17 mouse cellular contexts compared by ENCODE assay signal in the genomic region with DNA sequence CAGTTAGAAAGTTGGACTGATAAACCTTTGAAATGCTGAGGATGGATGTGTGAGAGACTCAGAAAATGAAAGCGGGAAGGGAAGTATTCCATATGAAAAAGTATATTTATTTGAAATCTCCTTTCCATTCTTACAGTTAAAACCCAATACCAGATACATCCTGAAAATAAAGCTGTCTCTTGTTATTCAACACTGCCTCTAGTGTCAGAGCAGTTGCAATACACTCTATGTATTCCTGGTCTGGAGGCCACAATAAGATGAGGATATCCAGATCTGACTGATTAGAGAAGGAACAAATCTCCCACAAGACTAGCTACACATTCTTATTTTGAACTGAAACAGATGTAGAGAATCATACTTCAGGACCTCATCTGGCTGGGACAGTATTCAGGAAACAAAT.
DNase-seq lines count a peak whose midpoint lies in the region; ATAC-seq and TF ChIP-seq lines count a peak whose summit lies in the region.
"Had no signal": no experiment of that assay in that cellular context is flagged by ENCODE, and none has a peak within 500 bp of the region (broad histone marks: within the 10 kb centered on the region; RNA-seq: fewer than 3 reads in every experiment).

No protein-coding gene starts in this region.

- TF ChIP-seq RAD21 in CH12.LX (IDR thresholded peaks at IDR 0.05; ENCODE audit: low read depth, low read length): peak; percentile 54

- H3K4me2 ChIP-seq in forebrain, postnatal 0 days (ENCODE audit: low read depth): no peak overlapping the region
- no peak overlapping the region for H3K4me2 ChIP-seq in forebrain, embryonic 16.5 days (ENCODE audit: low read length)
- no peak overlapping the region for H3K4me2 ChIP-seq in liver, embryonic 11.5 days
- no peak overlapping the region for H3K4me2 ChIP-seq in CH12.LX (ENCODE audit: insufficient read depth, low read depth, poor library complexity, severe bottlenecking)
- H3K4me2 ChIP-seq: heart, embryonic 12.5 days; hindbrain, embryonic 14.5 days; liver, embryonic 13.5 days had no signal

- peak; percentile 50 for TF ChIP-seq CTCF in forebrain, postnatal 0 days (IDR thresholded peaks at IDR 0.05; ENCODE audit: low read depth)
- TF ChIP-seq CTCF in liver, adult 2 months (IDR thresholded peaks at IDR 0.05; ENCODE audit: low read depth, low read length): 0 out of 2 replicates have a peak, but pooled peaks have one; percentile 3
- peak in 1 of 2 experiments; percentile 48; a peak in 2 of 4 replicates for TF ChIP-seq CTCF in CH12.LX (conservative IDR thresholded peaks at IDR 0.05 in 1 of 2, IDR thresholded peaks at IDR 0.05 in 1 of 2; ENCODE audit: low read depth in 2 of 2, low read length in 2 of 2)

- no peak overlapping the region for H3K4me3 ChIP-seq in forebrain, postnatal 0 days (ENCODE audit: low read depth, low read length)
- no peak overlapping the region for H3K4me3 ChIP-seq in forebrain, embryonic 16.5 days (replicated peaks; ENCODE audit: low read length)
- H3K4me3 ChIP-seq in liver, adult 2 months (ENCODE audit: insufficient read depth, low read depth, low read length): no peak overlapping the region
- no peak overlapping the region for H3K4me3 ChIP-seq in liver, embryonic 11.5 days (ENCODE audit: low read depth, low read length)
- H3K4me3 ChIP-seq in CH12.LX (replicated peaks in 1 of 3; ENCODE audit: low read depth in 2 of 3, low read length in 2 of 3, poor library complexity in 1 of 3): no peak overlapping the region
- H3K4me3 ChIP-seq: forebrain, embryonic 10.5 days; heart, embryonic 12.5 days; liver, embryonic 13.5 days had no signal

- no peak for TF ChIP-seq EP300 in CH12.LX (IDR thresholded peaks at IDR 0.05; ENCODE audit: low read length)

- H3K27ac ChIP-seq in forebrain, postnatal 0 days (ENCODE audit: low read depth, low read length): no peak overlapping the region
- no peak overlapping the region for H3K27ac ChIP-seq in forebrain, embryonic 16.5 days (ENCODE audit: low read length)
- no peak overlapping the region for H3K27ac ChIP-seq in liver, adult 2 months (replicated peaks; ENCODE audit: insufficient read depth, low read depth, low read length)
- no peak overlapping the region for H3K27ac ChIP-seq in liver, embryonic 11.5 days (ENCODE audit: low read depth, low read length)
- no peak overlapping the region for H3K27ac ChIP-seq in CH12.LX (ENCODE audit: insufficient read depth, low read depth)
- H3K27ac ChIP-seq: forebrain, embryonic 10.5 days; hindbrain, embryonic 14.5 days; liver, embryonic 13.5 days; macrophage had no signal

- no peak for TF ChIP-seq POLR2A in liver, adult 2 months (IDR thresholded peaks at IDR 0.05; ENCODE audit: extremely low read depth, insufficient read depth, low read length)
- no peak for TF ChIP-seq POLR2A in CH12.LX (IDR thresholded peaks at IDR 0.05; ENCODE audit: low read depth, low read length)

- H3K36me3 ChIP-seq in forebrain, postnatal 0 days (ENCODE audit: insufficient read depth): no peaks in the 10 kb centered on the region
- H3K36me3 ChIP-seq in forebrain, embryonic 16.5 days (ENCODE audit: control insufficient read depth, insufficient read depth): no peaks in the 10 kb centered on the region
- no peaks in the 10 kb centered on the region for H3K36me3 ChIP-seq in liver, adult 2 months (ENCODE audit: control insufficient read depth, insufficient read depth, low read length)
- H3K36me3 ChIP-seq in liver, embryonic 11.5 days (ENCODE audit: control insufficient read depth, insufficient read depth, low read length): no peaks in the 10 kb centered on the region
- no peaks in the 10 kb centered on the region for H3K36me3 ChIP-seq in CH12.LX (replicated peaks in 1 of 2; ENCODE audit: control insufficient read depth in 1 of 2, insufficient read depth in 1 of 2, low read length in 1 of 2)
- H3K36me3 ChIP-seq: forebrain, embryonic 10.5 days; heart, embryonic 12.5 days; liver, embryonic 13.5 days had no signal

- H3K4me1 ChIP-seq in forebrain, postnatal 0 days (ENCODE audit: insufficient read depth): no peaks in the 10 kb centered on the region
- no peaks in the 10 kb centered on the region for H3K4me1 ChIP-seq in forebrain, embryonic 16.5 days (replicated peaks; ENCODE audit: control insufficient read depth, insufficient read depth, low read length)
- no peaks in the 10 kb centered on the region for H3K4me1 ChIP-seq in liver, adult 2 months (ENCODE audit: control insufficient read depth, insufficient read depth, low read length)
- no peaks in the 10 kb centered on the region for H3K4me1 ChIP-seq in liver, embryonic 11.5 days (replicated peaks; ENCODE audit: control insufficient read depth, insufficient read depth, low read length)
- no peaks in the 10 kb centered on the region for H3K4me1 ChIP-seq in CH12.LX (ENCODE audit: control insufficient read depth in 1 of 2, insufficient read depth in 2 of 2)
- H3K4me1 ChIP-seq: forebrain, embryonic 10.5 days; heart, embryonic 12.5 days; liver, embryonic 13.5 days had no signal

- ATAC-seq in forebrain, postnatal 0 days: no peak
- no peak for ATAC-seq in forebrain, embryonic 16.5 days
- no peak for ATAC-seq in liver, embryonic 11.5 days (replicated peaks; ENCODE audit: low FRiP score)

- WGBS in forebrain, postnatal 0 days: 75% methylated on average over 1 of the region's 1 CpGs
- 83% methylated on average over 1 of the region's 1 CpGs for WGBS in forebrain, embryonic 16.5 days
- WGBS in liver, adult 2 months: 76% methylated on average over 1 of the region's 1 CpGs
- 72% methylated on average over 1 of the region's 1 CpGs for WGBS in liver, embryonic 11.5 days

- no peaks in the 10 kb centered on the region for H3K79me2 ChIP-seq in liver, adult 2 months (ENCODE audit: control insufficient read depth, insufficient read depth, low read length)
- no peaks in the 10 kb centered on the region for H3K79me2 ChIP-seq in CH12.LX (replicated peaks; ENCODE audit: control insufficient read depth, extremely low read depth, insufficient read depth, poor library complexity, severe bottlenecking)

- no peaks in the 10 kb centered on the region for H3K9me3 ChIP-seq in forebrain, postnatal 0 days (ENCODE audit: low read length)
- no peaks in the 10 kb centered on the region for H3K9me3 ChIP-seq in forebrain, embryonic 16.5 days (ENCODE audit: control insufficient read depth, low read length)
- no peaks in the 10 kb centered on the region for H3K9me3 ChIP-seq in liver, embryonic 11.5 days (ENCODE audit: control insufficient read depth, low read length)
- H3K9me3 ChIP-seq in CH12.LX (replicated peaks; ENCODE audit: low read length): no peaks in the 10 kb centered on the region
- H3K9me3 ChIP-seq: forebrain, embryonic 10.5 days; heart, embryonic 12.5 days; liver, embryonic 13.5 days had no signal

- H3K27me3 ChIP-seq in forebrain, postnatal 0 days (ENCODE audit: insufficient read depth, low read length): no peaks in the 10 kb centered on the region
- no peaks in the 10 kb centered on the region for H3K27me3 ChIP-seq in forebrain, embryonic 16.5 days (replicated peaks; ENCODE audit: control insufficient read depth, insufficient read depth, low read length)
- H3K27me3 ChIP-seq in liver, adult 2 months (ENCODE audit: control insufficient read depth, insufficient read depth, low read length): no peaks in the 10 kb centered on the region
- 0 out of 2 replicates have a peak, but pooled peaks cover 6% of the 10 kb centered on the region for H3K27me3 ChIP-seq in liver, embryonic 11.5 days (replicated peaks; ENCODE audit: control insufficient read depth, insufficient read depth, low read length)
- no peaks in the 10 kb centered on the region for H3K27me3 ChIP-seq in CH12.LX (replicated peaks)

- dilution Hi-C loops in CH12.LX (cut with MboI; ENCODE audit: extremely low pct_ligation_motif_present, extremely low pct_unique_long_range_greater_than_20kb, low sequenced_read_pairs): no loop called here

- no peak overlapping the region for H3K9ac ChIP-seq in forebrain, postnatal 0 days
- H3K9ac ChIP-seq in forebrain, embryonic 16.5 days (replicated peaks; ENCODE audit: low read depth, low read length): no peak overlapping the region
- H3K9ac ChIP-seq in liver, adult 2 months (ENCODE audit: low read depth, low read length): no peak overlapping the region
- no peak overlapping the region for H3K9ac ChIP-seq in liver, embryonic 11.5 days (ENCODE audit: low read depth, low read length)
- no peak overlapping the region for H3K9ac ChIP-seq in CH12.LX (ENCODE audit: insufficient read depth, low read depth)
- H3K9ac ChIP-seq: heart, embryonic 12.5 days; hindbrain, embryonic 14.5 days; liver, embryonic 13.5 days had no signal

- DNase-seq in forebrain, postnatal 0 days: peak; percentile 5
- no peak for DNase-seq in liver, adult 2 months (ENCODE audit: extremely low read depth, low read depth, low spot score)
- DNase-seq in liver, embryonic 11.5 days (ENCODE audit: low spot score): no peak
- no peak for DNase-seq in CH12.LX (ENCODE audit: extremely low read depth)
- peak; percentile 28 for DNase-seq in naive thymus-derived CD4-positive, alpha-beta T cell, adult 2 months (ENCODE audit: low read depth)
- DNase-seq in kidney, postnatal 36 days: no peak
- DNase-seq in layer of hippocampus, adult 9-10 months (ENCODE audit: low spot score): no peak
- DNase-seq: cerebellum, adult 11-12 months; gastrocnemius, postnatal 10 days; liver, embryonic 13.5 days; right cerebral cortex, postnatal 14 days; thymus, postnatal 25 days had no signal

- in situ Hi-C loops in CH12.LX (cut with MboI; ENCODE audit: low pct_ligation_motif_present, low pct_unique_long_range_greater_than_20kb, low sequenced_read_pairs): no loop called here

TF ChIP-seq in CH12.LX, 34 proteins besides CTCF, POLR2A, EP300 and RAD21:
- TF ChIP-seq E2F4 (IDR thresholded peaks at IDR 0.05; ENCODE audit: insufficient replicate concordance, low read depth, low read length) (no peak), GABPA (IDR thresholded peaks at IDR 0.05; ENCODE audit: insufficient replicate concordance, low read depth, low read length) (no peak), SIN3A (IDR thresholded peaks at IDR 0.05; ENCODE audit: low read length) (no peak), CHD1 (IDR thresholded peaks at IDR 0.05; ENCODE audit: low read depth, low read length) (no peak), BHLHE40 (IDR thresholded peaks at IDR 0.05; ENCODE audit: low read depth, low read length) (no peak), KAT2A (IDR thresholded peaks at IDR 0.05; ENCODE audit: insufficient replicate concordance, low read length) (no peak)

Comparison
In these comparisons a context has a peak if more than half of its experiments do, and no peak if none do; other contexts are left out.
1. DNase-seq: peak in forebrain, postnatal 0 days (single experiment) and naive thymus-derived CD4-positive, alpha-beta T cell, adult 2 months (single experiment); none in liver, adult 2 months (single experiment), liver, embryonic 11.5 days (single experiment), CH12.LX (single experiment), kidney, postnatal 36 days (0 of 2) and layer of hippocampus, adult 9-10 months (single experiment).